ENCODE assay signal across 29 mouse cellular contexts in genomic region chr5:16468560-16468959, GRCm38 (mm10).
A peak's percentile ranks its signal among the peaks of the same experiment; 100 is the strongest.
DNase-seq lines count a peak whose midpoint lies in the region; ATAC-seq and TF ChIP-seq lines count a peak whose summit lies in the region.
"Had no signal": no experiment of that assay in that cellular context is flagged by ENCODE, and none has a peak within 500 bp of the region (broad histone marks: within the 10 kb centered on the region; RNA-seq: fewer than 3 reads in every experiment).

No protein-coding gene starts in this region.

- TF ChIP-seq CTCF in stomach, postnatal 0 days (IDR thresholded peaks at IDR 0.05; ENCODE audit: low read depth), result no peak

- H3K27ac ChIP-seq in stomach, embryonic 15.5 days, result no peak overlapping the region
- no peak overlapping the region for H3K27ac ChIP-seq in stomach, postnatal 0 days (replicated peaks)
- no peak overlapping the region; the same call in 1 of the 2 replicates for H3K27ac ChIP-seq in liver, embryonic 16.5 days (ENCODE audit: low read length)
- H3K27ac ChIP-seq in forebrain, embryonic 10.5 days, result no peak overlapping the region
- H3K27ac ChIP-seq: embryonic facial prominence, embryonic 13.5 days; forebrain, embryonic 12.5 days; layer of hippocampus, adult 2 months; limb, embryonic 13.5 days; macrophage; midbrain, embryonic 10.5 days; midbrain, embryonic 15.5 days had no signal

- TF ChIP-seq EP300 in stomach, postnatal 0 days (optimal IDR thresholded peaks at IDR 0.05), result no peak

- H3K9me3 ChIP-seq in stomach, embryonic 15.5 days, result no peaks in the 10 kb centered on the region
- no peaks in the 10 kb centered on the region for H3K9me3 ChIP-seq in stomach, postnatal 0 days (ENCODE audit: control insufficient read depth, low read length)
- no peaks in the 10 kb centered on the region for H3K9me3 ChIP-seq in liver, embryonic 16.5 days (replicated peaks; ENCODE audit: control insufficient read depth, low read length)
- H3K9me3 ChIP-seq in forebrain, embryonic 10.5 days, result no peaks in the 10 kb centered on the region
- H3K9me3 ChIP-seq: embryonic facial prominence, embryonic 13.5 days; forebrain, embryonic 12.5 days; limb, embryonic 13.5 days; midbrain, embryonic 10.5 days; midbrain, embryonic 15.5 days had no signal

- 73% methylated on average over 2 of the region's 2 CpGs for WGBS in stomach, embryonic 15.5 days
- 70% methylated on average over 2 of the region's 2 CpGs for WGBS in stomach, postnatal 0 days
- 23% methylated on average over 2 of the region's 2 CpGs for whole genome bisulfite sequencing in liver, embryonic 16.5 days (ENCODE audit: insufficient replicate concordance)
- 88% methylated on average over 2 of the region's 2 CpGs for WGBS in forebrain, embryonic 10.5 days

- no peaks in the 10 kb centered on the region for H3K36me3 ChIP-seq in stomach, embryonic 15.5 days
- no peaks in the 10 kb centered on the region for H3K36me3 ChIP-seq in stomach, postnatal 0 days (ENCODE audit: control insufficient read depth, insufficient read depth, low read length)
- no peaks in the 10 kb centered on the region for H3K36me3 ChIP-seq in liver, embryonic 16.5 days (ENCODE audit: control insufficient read depth, insufficient read depth)
- no peaks in the 10 kb centered on the region for H3K36me3 ChIP-seq in forebrain, embryonic 10.5 days (replicated peaks)
- H3K36me3 ChIP-seq: embryonic facial prominence, embryonic 13.5 days; forebrain, embryonic 12.5 days; limb, embryonic 13.5 days; midbrain, embryonic 10.5 days; midbrain, embryonic 15.5 days had no signal

- no peak overlapping the region for H3K4me2 ChIP-seq in stomach, embryonic 15.5 days
- H3K4me2 ChIP-seq in stomach, postnatal 0 days (replicated peaks; ENCODE audit: low read depth), result no peak overlapping the region
- peak overlapping the region; percentile 13; the same call in 1 of the 2 replicates for H3K4me2 ChIP-seq in liver, embryonic 16.5 days (ENCODE audit: low read depth, low read length)
- H3K4me2 ChIP-seq: embryonic facial prominence, embryonic 13.5 days; forebrain, embryonic 12.5 days; limb, embryonic 13.5 days; midbrain, embryonic 15.5 days had no signal

- ATAC-seq in stomach, embryonic 15.5 days (ENCODE audit: insufficient read depth, low FRiP score, low read depth), result peak; percentile 47; the same call in 1 of the 2 replicates
- ATAC-seq in stomach, postnatal 0 days (ENCODE audit: low FRiP score, low TSS enrichment), result no peak
- ATAC-seq in common myeloid progenitor, adult 5-6 weeks (replicated peaks; ENCODE audit: low read depth, poor library complexity, severe bottlenecking), result peak; percentile 31; the same call in 1 of the 2 replicates
- peak; percentile 79 for ATAC-seq in liver, embryonic 16.5 days (ENCODE audit: low read depth)
- ATAC-seq: forebrain, postnatal 0 days; hindbrain, embryonic 16.5 days; midbrain, embryonic 15.5 days had no signal

- DNase-seq in stomach, postnatal 0 days (ENCODE audit: low spot score), result no peak
- DNase-seq in ovary, adult 18-20 months (ENCODE audit: low spot score), result no peak
- DNase-seq in adrenal gland, postnatal 14 days, result no peak
- DNase-seq in forebrain, embryonic 10.5 days (ENCODE audit: extremely low spot score, low spot score), result no peak
- DNase-seq: adrenal gland, postnatal 10 days; cerebellum, adult 2 months; cerebellum, postnatal 25 days; embryo, embryonic 11 days; forebrain, postnatal 0 days; gastrocnemius, postnatal 14 days; heart, postnatal 14 days; kidney, adult 18-20 months; kidney, postnatal 36 days; lung, adult 2 months; lung, postnatal 10 days; right cerebral cortex, postnatal 4 days; thymus, postnatal 4 days had no signal

- no peak overlapping the region for H3K9ac ChIP-seq in stomach, embryonic 15.5 days
- H3K9ac ChIP-seq in stomach, postnatal 0 days (ENCODE audit: low read length), result no peak overlapping the region
- H3K9ac ChIP-seq in liver, embryonic 16.5 days (ENCODE audit: low read depth, low read length), result no peak overlapping the region
- H3K9ac ChIP-seq: embryonic facial prominence, embryonic 13.5 days; forebrain, embryonic 12.5 days; forebrain, postnatal 0 days; limb, embryonic 13.5 days; midbrain, embryonic 15.5 days had no signal

- H3K27me3 ChIP-seq in stomach, embryonic 15.5 days (replicated peaks), result no peaks in the 10 kb centered on the region
- no peaks in the 10 kb centered on the region for H3K27me3 ChIP-seq in stomach, postnatal 0 days (ENCODE audit: control insufficient read depth, insufficient read depth, low read length)
- H3K27me3 ChIP-seq in liver, embryonic 16.5 days (ENCODE audit: control insufficient read depth, insufficient read depth, low read depth, low read length), result no peaks in the 10 kb centered on the region
- no peaks in the 10 kb centered on the region for H3K27me3 ChIP-seq in forebrain, embryonic 10.5 days (ENCODE audit: poor library complexity, severe bottlenecking)
- H3K27me3 ChIP-seq: embryonic facial prominence, embryonic 13.5 days; forebrain, embryonic 12.5 days; limb, embryonic 13.5 days; midbrain, embryonic 15.5 days had no signal

- H3K4me3 ChIP-seq in stomach, embryonic 15.5 days (replicated peaks), result no peak overlapping the region
- no peak overlapping the region for H3K4me3 ChIP-seq in stomach, postnatal 0 days (ENCODE audit: low read depth, low read length)
- H3K4me3 ChIP-seq in liver, embryonic 16.5 days (ENCODE audit: low read depth, low read length), result no peak overlapping the region
- H3K4me3 ChIP-seq in forebrain, embryonic 10.5 days, result no peak overlapping the region
- H3K4me3 ChIP-seq: embryonic facial prominence, embryonic 13.5 days; erythroblast, embryonic 14.5 days; forebrain, embryonic 12.5 days; layer of hippocampus, adult 2 months; limb, embryonic 13.5 days; midbrain, embryonic 10.5 days; midbrain, embryonic 15.5 days had no signal

- no peaks in the 10 kb centered on the region for H3K4me1 ChIP-seq in stomach, embryonic 15.5 days
- H3K4me1 ChIP-seq in stomach, postnatal 0 days (replicated peaks; ENCODE audit: control insufficient read depth, insufficient read depth), result no peaks in the 10 kb centered on the region
- peaks cover 12% of the 10 kb centered on the region for H3K4me1 ChIP-seq in liver, embryonic 16.5 days (ENCODE audit: control insufficient read depth, low read depth, low read length)
- peaks cover 5% of the 10 kb centered on the region; the same call in 1 of the 2 replicates for H3K4me1 ChIP-seq in forebrain, embryonic 10.5 days
- H3K4me1 ChIP-seq: forebrain, embryonic 12.5 days; midbrain, embryonic 10.5 days; midbrain, embryonic 15.5 days had no signal
